Mouse (Mus musculus) stomach, embryonic 14.5 days (tissue): ENCODE measurements around the gene Dennd1c. TPM values are rescaled to one million over a fixed set of nuclear protein-coding genes. Genes with fewer than 3 reads are reported as not detected.
"Not testable (repeated sequence)": the region's sequence is repeated elsewhere in the genome, so short reads cannot be mapped to it uniquely, and the experiment has no call there.

Source experiments
- ATAC-seq: fragments of 200-750 bp; cut with Nextera tagmentation; 2 replicates; pipeline ENCODE4 v1.8.0; 2017; ENCODE audit warnings: low read depth, moderate TSS enrichment; ENCODE audit not compliant: insufficient number of reproducible peaks, insufficient read depth, low FRiP score
- H3K27ac ChIP-seq: fragments of 300-500 bp; sonication (generic); 2 replicates; pipeline ENCODE4 v1.5.1; 2014; ENCODE audit warnings: mild to moderate bottlenecking, low read length, moderate library complexity, mixed read lengths
- H3K27me3 ChIP-seq: fragments of 300-500 bp; sonication (generic); 2 replicates; pipeline ENCODE4 v1.6.1; 2014; ENCODE audit warnings: low read length, control low read depth, mixed read lengths; ENCODE audit not compliant: control insufficient read depth, insufficient read depth
- H3K36me3 ChIP-seq: fragments of 300-500 bp; sonication (generic); 2 replicates; pipeline ENCODE4 v1.6.1; 2014; ENCODE audit warnings: mild to moderate bottlenecking, control low read depth, low read length, moderate library complexity, mixed read lengths; ENCODE audit not compliant: control insufficient read depth, insufficient read depth
- H3K4me1 ChIP-seq: fragments of 300-500 bp; sonication (generic); 2 replicates; pipeline ENCODE4 v1.6.1; 2014; ENCODE audit warnings: low read length, control low read depth, mixed read lengths; ENCODE audit not compliant: control insufficient read depth, insufficient read depth
- H3K4me2 ChIP-seq: fragments of 300-500 bp; sonication (generic); replicated peaks from 2 replicates; pipeline ENCODE4 v1.6.1; 2014; ENCODE audit warnings: low read depth, low read length, control low read depth
- H3K4me3 ChIP-seq: fragments of 300-500 bp; sonication (generic); 2 replicates; pipeline ENCODE4 v1.5.1; 2014; ENCODE audit warnings: low read depth, low read length, control low read depth
- H3K9ac ChIP-seq: fragments of 300-500 bp; sonication (generic); replicated peaks from 2 replicates; pipeline ENCODE4 v1.6.1; 2014; ENCODE audit warnings: low read depth, mild to moderate bottlenecking, control low read depth, low read length, moderate library complexity, mixed read lengths
- H3K9me3 ChIP-seq: fragments of 300-500 bp; sonication (generic); 2 replicates; pipeline ENCODE4 v1.6.1; 2016; ENCODE audit warnings: low read depth, low read length, control low read depth; ENCODE audit not compliant: control insufficient read depth
- WGBS: fragments of 180-500 bp; shearing (Covaris S2); extraction: QIAGEN DNeasy Blood & Tissue Kit; methylation state at CpG from one replicate; pipeline ENCODE4 v1.1.7; 2014; 5-methylcytosine and 5-hydroxymethylcytosine counted together
- polyA plus RNA-seq: library from polyadenylated mRNA; unstranded; fragments of >200 nt; fragmentation: Nextera tagmentation; extraction: Ambion mirVana; gene quantifications from 2 replicates; pipeline ENCODE4 v1.2.1, GENCODE M21; 2014

Gene Dennd1c
- polyA plus RNA-seq, 1 experiment from 2014 or later: 5.3 TPM

DNA sequence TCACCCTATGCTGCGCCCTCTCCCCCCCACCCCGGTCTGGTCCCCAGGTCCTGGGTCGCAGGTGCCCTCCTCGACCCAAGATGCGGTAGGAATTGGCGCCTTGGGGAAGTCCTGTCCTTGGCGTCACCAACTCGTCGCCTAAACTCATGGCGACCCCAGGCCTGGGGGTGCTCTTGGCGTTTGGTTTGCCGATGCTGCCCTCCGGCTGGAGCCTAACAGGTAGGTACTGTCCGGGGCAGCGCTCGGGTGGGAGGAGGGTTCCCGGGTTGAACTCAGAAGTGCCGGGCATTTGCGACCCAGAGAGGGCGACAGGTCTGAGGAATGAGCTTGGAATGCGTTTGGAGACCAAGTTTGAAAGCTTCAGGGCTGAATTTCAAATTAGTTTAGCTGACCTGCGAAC is 15.8 kb downstream of the Dennd1c start:
- no peaks in the 10 kb centered on the region for H3K9me3 ChIP-seq
- H3K4me1 ChIP-seq: peaks cover 3% of the 10 kb centered on the region; the same call in 1 of the 2 replicates
- peak overlapping the region; percentile 25 for H3K4me2 ChIP-seq
- no peak for ATAC-seq
- H3K9ac ChIP-seq: peak overlapping the region; percentile 28; the same call in 1 of the 2 replicates
- no peaks in the 10 kb centered on the region for H3K36me3 ChIP-seq
- peak overlapping the region; percentile 80 for H3K27ac ChIP-seq
- WGBS: 3% methylated on average over 22 of the region's 22 CpGs
- peak overlapping the region; percentile 34 for H3K4me3 ChIP-seq
- H3K27me3 ChIP-seq: peaks cover 15% of the 10 kb centered on the region; the same call in 1 of the 2 replicates

DNA sequence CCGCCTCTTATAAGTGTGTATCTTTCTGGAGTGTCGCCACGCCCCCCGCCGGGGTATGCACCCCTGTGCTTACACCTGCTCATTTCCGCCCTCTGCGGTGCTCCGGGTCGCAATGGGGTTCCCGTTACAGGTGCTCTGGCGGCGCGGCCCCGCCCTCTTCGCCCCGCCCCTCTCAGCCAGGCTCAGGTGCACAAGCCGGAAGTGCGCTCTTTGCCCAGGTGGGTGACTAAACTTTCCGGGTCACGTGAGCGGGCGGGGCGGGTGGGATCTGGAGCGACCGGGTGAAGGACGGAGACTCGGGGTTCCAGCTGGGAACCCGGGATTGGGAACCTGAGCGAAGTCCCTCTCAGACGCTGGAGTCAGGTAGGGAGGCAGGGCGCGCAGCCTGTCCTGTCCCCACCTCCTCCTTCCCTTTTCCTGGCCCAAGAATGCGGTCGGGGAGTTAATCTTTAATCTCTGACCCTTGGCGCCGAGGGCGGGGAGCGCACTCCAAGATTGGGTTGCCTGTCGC is 16.2 kb downstream of the Dennd1c start:
- Histone ChIP-seq H3K4me2 (peak overlapping the region; percentile 25), H3K9ac (peak overlapping the region; percentile 28; the same call in 1 of the 2 replicates), H3K4me3 (peak overlapping the region; percentile 34), H3K27ac (peak overlapping the region; percentile 80), H3K4me1 (peaks cover 3% of the 10 kb centered on the region; the same call in 1 of the 2 replicates), H3K9me3 (no peaks in the 10 kb centered on the region), H3K27me3 (peaks cover 15% of the 10 kb centered on the region; the same call in 1 of the 2 replicates), H3K36me3 (no peaks in the 10 kb centered on the region)
- ATAC-seq: peak; percentile 73
- WGBS: under 1% methylated on average over 38 of the region's 39 CpGs

DNA sequence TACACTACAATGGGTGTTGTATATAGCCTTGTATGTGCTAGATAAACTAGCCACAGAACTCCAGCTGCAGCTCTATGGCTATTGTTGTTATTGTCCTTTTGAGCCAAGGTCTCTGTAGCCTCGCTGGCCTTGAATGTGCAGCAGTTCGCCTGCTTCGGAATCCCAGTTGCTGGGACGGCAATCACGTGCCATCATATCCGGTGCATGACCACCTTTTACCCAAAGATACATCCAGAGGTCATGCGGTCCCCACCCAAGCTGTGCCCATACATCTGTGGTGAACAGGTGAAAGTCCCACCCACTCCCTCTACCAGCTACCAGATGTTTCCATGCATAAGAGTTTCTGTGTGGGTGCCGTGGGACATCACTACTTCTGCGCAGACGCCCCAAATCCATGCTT is 17.2 kb downstream of the Dennd1c start:
- H3K27me3 ChIP-seq: peaks cover 15% of the 10 kb centered on the region; the same call in 1 of the 2 replicates
- no peak for ATAC-seq
- no peaks in the 10 kb centered on the region for H3K9me3 ChIP-seq
- peak overlapping the region; percentile 44; the same call in 1 of the 2 replicates for H3K27ac ChIP-seq
- no peaks in the 10 kb centered on the region; the same call in 1 of the 2 replicates for H3K36me3 ChIP-seq
- peak overlapping the region; percentile 74; the same call in 1 of the 2 replicates for H3K4me2 ChIP-seq
- H3K9ac ChIP-seq: no peak overlapping the region
- peaks cover 3% of the 10 kb centered on the region; the same call in 1 of the 2 replicates for H3K4me1 ChIP-seq
- WGBS: 40% methylated on average over 10 of the region's 10 CpGs
- H3K4me3 ChIP-seq: no peak overlapping the region

DNA sequence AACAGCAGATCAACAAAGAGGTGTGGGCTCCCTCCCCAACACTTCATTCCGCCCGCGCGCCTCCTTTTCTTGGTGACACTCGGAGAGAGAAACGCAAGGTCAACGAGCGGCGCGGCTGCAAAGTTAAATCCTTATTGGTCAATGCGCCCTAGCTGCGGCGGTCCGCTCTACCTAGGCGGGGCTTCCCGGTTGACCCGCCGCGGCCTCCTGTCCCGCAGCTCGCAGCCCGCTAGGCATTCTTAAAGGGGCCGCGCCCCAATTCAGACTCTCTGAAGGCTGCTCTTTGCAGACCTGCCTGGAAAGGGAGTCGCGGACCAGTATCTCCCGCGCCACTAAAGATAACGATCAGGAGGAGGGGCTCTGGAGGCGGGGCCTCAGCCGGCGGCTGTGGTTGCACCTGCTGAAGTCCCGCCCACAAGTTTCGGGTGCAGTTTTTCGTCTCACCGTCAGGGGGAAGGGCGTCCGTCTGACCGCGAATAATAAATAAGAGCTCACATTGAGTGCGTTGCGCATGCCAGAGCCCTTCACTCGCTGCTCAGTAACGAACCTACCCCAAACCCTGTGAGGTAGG is 18.0 kb downstream of the Dennd1c start:
- under 1% methylated on average over 44 of the region's 44 CpGs for WGBS
- H3K27me3 ChIP-seq: peaks cover 15% of the 10 kb centered on the region; the same call in 1 of the 2 replicates
- no peaks in the 10 kb centered on the region for H3K9me3 ChIP-seq
- peak overlapping the region; percentile 78 for H3K4me3 ChIP-seq
- no peaks in the 10 kb centered on the region; the same call in 1 of the 2 replicates for H3K36me3 ChIP-seq
- H3K4me2 ChIP-seq: peak overlapping the region; percentile 74
- H3K9ac ChIP-seq: no peak overlapping the region
- peaks cover 3% of the 10 kb centered on the region; the same call in 1 of the 2 replicates for H3K4me1 ChIP-seq
- H3K27ac ChIP-seq: peak overlapping the region; percentile 73
- peak; percentile 84 for ATAC-seq

DNA sequence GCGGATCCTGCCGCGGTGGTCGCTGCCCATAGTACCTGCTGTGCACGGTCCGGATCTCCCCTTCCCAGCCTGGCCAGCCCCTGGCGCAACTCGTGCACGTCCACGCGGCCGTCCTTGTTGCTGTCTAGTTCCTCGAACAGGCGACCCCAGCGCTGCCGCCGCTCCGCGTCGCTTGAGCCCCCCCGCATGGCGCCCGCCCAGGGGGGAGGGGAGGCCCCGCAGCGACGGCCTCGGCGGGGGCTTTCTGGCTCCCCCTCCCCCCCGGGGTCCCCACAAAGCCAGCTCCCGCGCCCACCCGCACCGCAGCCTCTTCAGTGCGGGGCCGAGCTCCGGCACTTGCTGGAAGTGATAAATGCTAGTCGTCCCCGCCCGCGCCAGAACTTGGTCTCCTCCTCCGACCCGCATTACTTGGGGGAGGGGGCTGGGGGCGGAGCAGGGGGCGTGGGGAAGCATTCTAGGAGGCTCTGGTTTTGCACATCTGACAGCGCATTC is 18.8 kb downstream of the Dennd1c start, which contains the start of gene Slc25a23:
Slc25a23 (minus strand) TSS at position 378 of the 492 bp plus-strand sequence.
- peak within 1 kb of the TSS; percentile 78 for H3K4me3 ChIP-seq
- WGBS: under 1% methylated on average over 37 of the region's 45 CpGs
- H3K4me2 ChIP-seq: peak within 1 kb of the TSS; percentile 74
- H3K9ac ChIP-seq: peak within 1 kb of the TSS; percentile 68
- H3K9me3 ChIP-seq: no peaks in the 10 kb centered on the region
- peaks cover 15% of the 10 kb centered on the region; the same call in 1 of the 2 replicates for H3K27me3 ChIP-seq
- ATAC-seq: peak; percentile 20; the same call in 1 of the 2 replicates
- no peaks in the 10 kb centered on the region; the same call in 1 of the 2 replicates for H3K36me3 ChIP-seq
- peaks cover 3% of the 10 kb centered on the region; the same call in 1 of the 2 replicates for H3K4me1 ChIP-seq
- peak within 1 kb of the TSS; percentile 73 for H3K27ac ChIP-seq

DNA sequence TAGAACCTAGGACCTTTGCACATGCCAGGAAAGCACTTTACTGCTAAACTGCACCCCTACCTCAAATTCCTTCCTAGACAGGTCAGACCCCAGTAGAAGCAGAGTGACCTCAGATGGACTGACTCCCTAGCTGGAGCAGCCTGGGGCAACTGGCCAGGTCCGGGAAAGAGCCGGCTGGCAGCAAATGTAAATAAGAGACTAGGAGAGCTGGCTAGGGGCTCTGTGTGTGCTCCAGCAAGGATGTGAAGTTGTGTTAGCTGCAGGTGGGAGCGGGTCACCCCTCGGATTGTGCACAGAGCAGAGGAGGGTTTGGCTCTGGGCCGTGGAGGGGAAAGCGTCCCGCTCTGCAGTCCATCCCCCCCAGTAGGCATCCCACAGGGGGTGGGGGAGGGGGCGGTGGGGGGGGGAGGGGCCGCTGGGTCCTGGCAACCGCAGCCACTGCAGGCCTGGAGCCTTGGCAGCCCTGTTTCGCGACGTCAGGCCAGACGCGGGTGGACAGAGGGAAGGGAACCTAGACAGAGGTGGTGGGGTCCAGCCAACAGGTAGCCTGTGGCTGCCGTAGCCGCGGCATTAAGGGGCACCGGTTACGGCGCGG is 19.3 kb downstream of the Dennd1c start, which contains the start of gene Crb3:
Crb3 (plus strand) TSS at position 215 of the 595 bp plus-strand sequence.
- Histone ChIP-seq H3K4me1 (peaks cover 3% of the 10 kb centered on the region; the same call in 1 of the 2 replicates), H3K27ac (peak within 1 kb of the TSS; percentile 73; the same call in 1 of the 2 replicates), H3K4me2 (peak within 1 kb of the TSS; percentile 74), H3K9me3 (no peaks in the 10 kb centered on the region), H3K27me3 (peaks cover 15% of the 10 kb centered on the region; the same call in 1 of the 2 replicates), H3K9ac (peak within 1 kb of the TSS; percentile 68), H3K4me3 (peak within 1 kb of the TSS; percentile 78), H3K36me3 (no peaks in the 10 kb centered on the region; the same call in 1 of the 2 replicates)
- 2% methylated on average over 17 of the region's 22 CpGs for WGBS
- ATAC-seq: no peak

DNA sequence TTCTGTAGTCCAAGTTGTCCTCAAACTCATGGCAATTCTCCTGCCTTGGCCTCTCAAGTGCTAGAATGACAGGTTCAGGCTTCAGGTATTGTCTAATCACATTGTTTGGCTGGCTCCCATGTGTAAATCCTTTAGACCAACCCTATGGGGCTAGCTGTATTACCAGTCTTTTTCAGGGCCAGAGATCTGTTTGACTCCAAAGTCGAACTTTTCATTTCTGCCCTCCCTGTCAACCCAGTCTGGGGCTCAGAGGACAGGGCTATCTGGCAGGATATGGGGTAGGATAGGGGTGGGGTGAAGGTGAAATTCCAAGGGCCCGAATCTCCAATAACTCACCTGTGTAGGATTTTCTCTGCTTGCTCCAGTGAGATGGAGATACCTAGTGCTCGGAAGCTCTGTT is 22.1 kb downstream of the Dennd1c start:
- Histone ChIP-seq H3K27ac (no peak overlapping the region), H3K4me1 (peaks cover 3% of the 10 kb centered on the region; the same call in 1 of the 2 replicates), H3K4me3 (no peak overlapping the region), H3K4me2 (no peak overlapping the region), H3K9ac (no peak overlapping the region), H3K36me3 (peaks cover 11% of the 10 kb centered on the region; the same call in 1 of the 2 replicates), H3K27me3 (no peaks in the 10 kb centered on the region), H3K9me3 (no peaks in the 10 kb centered on the region)
- ATAC-seq: no peak
- 86% methylated on average over 3 of the region's 3 CpGs for WGBS

DNA sequence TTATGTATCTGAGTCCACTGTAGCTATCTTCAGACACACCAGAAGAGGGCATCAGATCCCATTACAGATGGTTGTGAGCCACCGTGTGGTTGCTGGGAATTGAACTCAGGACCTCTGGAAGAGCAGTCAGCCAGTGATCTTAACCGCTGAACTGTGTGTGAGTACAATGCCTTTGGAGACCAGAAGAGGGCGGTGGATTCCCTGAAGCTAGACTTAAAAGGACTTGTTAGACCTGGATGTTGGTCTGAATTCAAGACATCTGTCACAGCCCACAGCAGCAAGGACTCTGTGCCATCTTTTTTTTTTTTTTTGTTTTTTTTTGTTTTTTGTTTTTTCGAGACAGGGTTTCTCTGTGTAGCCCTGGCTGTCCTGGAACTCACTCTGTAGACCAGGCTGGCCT is 26.6 kb downstream of the Dennd1c start:
- H3K27ac ChIP-seq, H3K4me3 ChIP-seq, ATAC-seq, H3K9me3 ChIP-seq, H3K4me1 ChIP-seq, H3K27me3 ChIP-seq, H3K9ac ChIP-seq, H3K4me2 ChIP-seq: not testable (repeated sequence)
- H3K36me3 ChIP-seq: peaks cover 11% of the 10 kb centered on the region; the same call in 1 of the 2 replicates
- WGBS: 82% methylated on average over 4 of the region's 4 CpGs
